Mouse (Mus musculus): ENCODE data around the gene 2010005H15Rik.
"Not testable (repeated sequence)": the region's sequence is repeated elsewhere in the genome, so short reads cannot be mapped to it uniquely, and the experiment has no call there.

DNA sequence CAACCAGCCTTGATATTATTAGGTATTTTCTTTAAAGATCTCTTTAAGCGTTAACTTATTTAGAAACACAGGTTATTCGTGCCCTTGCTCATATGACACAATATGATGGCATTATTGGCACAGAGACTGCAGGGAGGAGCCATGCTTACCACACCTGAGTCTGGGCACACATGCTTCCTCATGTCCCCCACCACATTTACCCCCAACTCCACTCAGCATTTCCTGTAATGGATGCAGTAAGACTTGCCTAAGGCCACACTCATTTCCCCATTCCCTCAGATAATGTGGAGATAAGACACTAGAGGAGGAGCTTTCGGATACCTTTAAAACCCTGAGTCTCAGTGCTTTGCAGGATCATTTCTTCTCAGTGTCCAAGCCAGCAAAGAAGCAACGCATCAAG is 55.5 kb downstream of the 2010005H15Rik start, which contains the start of gene Stfa1:
- not testable (repeated sequence) for TF ChIP-seq POLR2A (IDR thresholded peaks at IDR 0.05; ENCODE audit: insufficient read depth, low read depth, low read length); CTCF (IDR thresholded peaks at IDR 0.05); EP300 (IDR thresholded peaks at IDR 0.05; ENCODE audit: insufficient read depth, low read depth, low read length)

All from heart, adult 2 months (tissue).